Mouse (Mus musculus): Measurements from ENCODE around the gene Ppp1r3d. TPM values are rescaled to one million over a fixed set of nuclear protein-coding genes. Genes with fewer than 3 reads are reported as not detected.

Gene Ppp1r3d
- 33.4 and 42.4 TPM in 2 replicates for total RNA-seq (2023)

GRCm38 (mm10) chr2:178414261-178415149 lies at the start of gene Ppp1r3d, which contains the start of gene Fam217b:
Gene Ppp1r3d, minus strand, starts transcription at chr2:178414472.
Gene Fam217b, plus strand, starts transcription at chr2:178414524.

GRCm38 (mm10) chr2:178430231-178430630 lies 16.0 kb upstream of the Ppp1r3d start, which contains the start of gene Cdh26:
Gene Cdh26, plus strand, starts transcription at chr2:178430531.

GRCm38 (mm10) chr2:178407053-178407815 lies 7.0 kb downstream of the Ppp1r3d start, which contains the start of gene Sycp2:
Gene Sycp2, minus strand, starts transcription at chr2:178407685.

Other genes starting within 250 kb of the Ppp1r3d start
- gene Sycp2, start 6.8 kb downstream of the Ppp1r3d start, total RNA-seq (2023): 9.0 and 10.0 TPM in 2 replicates
- gene Fam217b, start 52 bp upstream of the Ppp1r3d start, total RNA-seq (2023): 29.3 and 38.9 TPM in 2 replicates
- gene Cdh26, start 16.1 kb upstream of the Ppp1r3d start, total RNA-seq (2023): not detected in 2 replicates

Data from neutrophil, adult 65 days (primary cell).